Mouse (Mus musculus) thymus, postnatal 4 days (tissue): ENCODE data around the gene C1qtnf1.

Source experiments
- DNase-seq: peaks from one replicate; pipeline ENCODE4 v3.0.0; 2021

Gene C1qtnf1

GRCm38 (mm10) chr11:118476396-118477373, 48.7 kb downstream of the C1qtnf1 start, which contains the start of gene Engase:
TSS of gene Engase (plus strand) at chr11:118476829.
- peak; percentile 94 for DNase-seq

GRCm38 (mm10) chr11:118479776-118480175, 51.8 kb downstream of the C1qtnf1 start:
- DNase-seq = no peak

- DNase-seq = no peak
Measured at GRCm38 (mm10) chr11:118481231-118481630, 53.2 kb downstream of the C1qtnf1 start.

GRCm38 (mm10) chr11:118481751-118482150, 53.7 kb downstream of the C1qtnf1 start:
- no peak for DNase-seq

GRCm38 (mm10) chr11:118484169-118484568, 56.2 kb downstream of the C1qtnf1 start:
- DNase-seq = no peak

GRCm38 (mm10) chr11:118485338-118485737, 57.3 kb downstream of the C1qtnf1 start:
- DNase-seq = no peak

GRCm38 (mm10) chr11:118485780-118486179, 57.8 kb downstream of the C1qtnf1 start:
- no peak for DNase-seq

GRCm38 (mm10) chr11:118486281-118486680, 58.3 kb downstream of the C1qtnf1 start:
- no peak for DNase-seq

GRCm38 (mm10) chr11:118486881-118487772, 59.1 kb downstream of the C1qtnf1 start:
- DNase-seq = no peak

- DNase-seq = no peak
Measured at GRCm38 (mm10) chr11:118488191-118488906, 60.3 kb downstream of the C1qtnf1 start.

GRCm38 (mm10) chr11:118488907-118489270, 60.9 kb downstream of the C1qtnf1 start:
- DNase-seq = no peak

- DNase-seq = peak; percentile 97
Measured at GRCm38 (mm10) chr11:118490566-118491218, 62.7 kb downstream of the C1qtnf1 start.

GRCm38 (mm10) chr11:118491230-118491629, 63.2 kb downstream of the C1qtnf1 start:
- DNase-seq = no peak

GRCm38 (mm10) chr11:118493458-118493857, 65.5 kb downstream of the C1qtnf1 start:
- DNase-seq = no peak

GRCm38 (mm10) chr11:118494001-118494737, 66.2 kb downstream of the C1qtnf1 start:
- no peak for DNase-seq

- no peak for DNase-seq
Measured at GRCm38 (mm10) chr11:118495065-118495464, 67.1 kb downstream of the C1qtnf1 start.

GRCm38 (mm10) chr11:118496066-118496689, 68.2 kb downstream of the C1qtnf1 start:
- no peak for DNase-seq
